Mouse (Mus musculus) v-Abl transformed pro-B cells (cell line): ENCODE measurements at regions not wholly inside any gene's neighbourhood (a gene's known extent, or its start where the extent isn't known, plus 50 kb on each side); places are given as distances from the start of the nearest gene placed in this dataset.
"Not testable (repeated sequence)": the region's sequence is repeated elsewhere in the genome, so short reads cannot be mapped to it uniquely, and the experiment has no call there.

Source experiments
- in situ Hi-C, 2 experiments: fragments of 400-800 bp; cut with MboI; formaldehyde crosslinking; loops; one replicate each; pipeline ENCODE4 v1.15.1; 2025; ENCODE audit not compliant: unreplicated experiment in 2 of 2

GRCm38 (mm10) chr14:47920638-47921347 lies 199.8 kb upstream of the Peli2 start:
- in situ Hi-C loops: no loop called here

- in situ Hi-C loops: no loop called here
These were observed 198.8 kb upstream of the Peli2 start for GRCm38 (mm10) chr14:47921811-47922277.

GRCm38 (mm10) chr14:47926416-47926815 lies 194.2 kb upstream of the Peli2 start:
- in situ Hi-C loops: no loop called here

DNA sequence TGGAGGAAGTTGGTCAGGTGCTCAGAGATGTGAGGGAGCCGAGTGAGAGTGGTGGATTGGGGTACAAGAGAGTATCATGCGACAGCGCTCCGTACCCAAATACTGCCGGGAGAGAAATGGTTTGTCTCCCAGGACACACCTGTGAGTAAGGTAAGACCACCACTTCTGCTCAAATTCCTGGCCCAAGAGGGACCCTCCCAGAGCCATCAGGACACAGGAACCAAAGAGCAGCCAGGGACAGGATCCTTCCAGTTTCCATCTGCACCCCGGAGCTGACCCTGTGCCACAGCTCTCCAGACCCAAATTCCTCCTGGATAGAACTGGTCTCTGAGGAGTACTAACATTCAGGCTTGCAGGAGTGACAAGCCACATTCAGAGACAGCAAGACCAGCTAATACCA lies 185.2 kb upstream of the Peli2 start:
- in situ Hi-C loops: no loop called here

- in situ Hi-C loops: no loop called here
These were observed 183.5 kb upstream of the Peli2 start for GRCm38 (mm10) chr14:47937081-47937651.

GRCm38 (mm10) chr14:47939781-47940590 lies 180.6 kb upstream of the Peli2 start:
- in situ Hi-C loops: no loop called here

DNA sequence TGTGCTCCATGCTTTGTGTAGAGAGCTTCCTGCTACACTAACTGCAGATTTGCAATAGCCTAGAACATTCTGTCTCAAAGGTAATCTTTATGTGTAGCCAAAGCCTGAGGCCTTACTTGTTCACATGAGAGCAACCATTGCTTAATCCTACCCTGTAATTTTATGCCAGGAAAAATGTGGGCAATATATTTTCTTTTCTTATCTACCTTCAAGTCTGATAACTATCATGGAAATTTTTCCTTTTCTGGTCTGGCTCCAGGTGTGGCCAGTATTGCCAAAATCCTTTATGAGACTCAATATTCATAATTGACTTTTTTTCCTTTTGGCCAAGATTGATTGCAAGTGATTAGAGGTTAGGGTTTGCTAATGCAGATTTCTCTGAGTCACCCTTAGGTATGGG lies 178.0 kb upstream of the Peli2 start:
- in situ Hi-C loops: no loop called here

DNA sequence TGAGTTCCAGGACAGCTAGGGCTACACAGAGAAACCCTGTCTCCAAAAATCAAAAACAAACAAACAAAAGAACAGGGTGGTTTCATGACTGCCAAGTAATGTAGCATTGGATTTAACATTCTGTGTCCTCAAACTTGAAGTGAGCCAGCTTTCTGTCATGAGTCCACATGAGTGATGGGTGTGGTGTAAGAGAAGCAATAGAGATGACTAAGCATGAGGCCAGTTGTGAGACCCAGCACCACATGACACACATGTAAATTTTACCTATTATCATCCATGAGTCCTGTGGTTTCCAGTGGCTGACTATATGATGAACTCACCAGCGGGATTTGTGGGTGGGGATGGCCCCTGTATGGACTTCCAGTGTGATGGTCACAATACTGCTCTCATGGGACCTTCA lies 176.0 kb upstream of the Peli2 start:
- in situ Hi-C loops: no loop called here

DNA sequence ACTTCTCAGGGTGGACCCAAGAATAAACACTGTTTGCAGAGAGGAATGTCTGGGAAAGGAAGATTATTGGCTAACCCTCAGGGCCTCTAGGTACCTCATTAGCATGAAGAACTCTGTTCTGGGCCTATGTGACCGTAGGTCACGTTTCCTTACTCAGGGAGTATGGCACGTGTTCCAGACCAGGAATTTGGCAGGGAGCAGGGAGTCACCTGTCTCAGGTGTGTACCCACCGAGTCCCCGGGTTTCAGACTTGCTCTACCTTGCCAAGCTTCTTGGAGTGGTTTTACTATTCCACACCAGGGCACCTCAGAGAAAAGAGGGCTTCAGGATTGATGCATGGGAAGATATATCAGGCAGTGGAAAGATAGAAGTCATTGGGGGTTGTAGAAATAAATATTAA lies 169.6 kb upstream of the Peli2 start:
- in situ Hi-C loops: no loop called here

GRCm38 (mm10) chr14:47958171-47958570 lies 162.5 kb upstream of the Peli2 start:
- in situ Hi-C loops: no loop called here

- in situ Hi-C loops: no loop called here
These were observed 161.0 kb upstream of the Peli2 start for GRCm38 (mm10) chr14:47959366-47960280.

- in situ Hi-C loops: not testable (repeated sequence)
These were observed 155.8 kb upstream of the Peli2 start for GRCm38 (mm10) chr14:47964806-47965205.

GRCm38 (mm10) chr14:47969871-47970270 lies 150.8 kb upstream of the Peli2 start:
- in situ Hi-C loops: no loop called here

DNA sequence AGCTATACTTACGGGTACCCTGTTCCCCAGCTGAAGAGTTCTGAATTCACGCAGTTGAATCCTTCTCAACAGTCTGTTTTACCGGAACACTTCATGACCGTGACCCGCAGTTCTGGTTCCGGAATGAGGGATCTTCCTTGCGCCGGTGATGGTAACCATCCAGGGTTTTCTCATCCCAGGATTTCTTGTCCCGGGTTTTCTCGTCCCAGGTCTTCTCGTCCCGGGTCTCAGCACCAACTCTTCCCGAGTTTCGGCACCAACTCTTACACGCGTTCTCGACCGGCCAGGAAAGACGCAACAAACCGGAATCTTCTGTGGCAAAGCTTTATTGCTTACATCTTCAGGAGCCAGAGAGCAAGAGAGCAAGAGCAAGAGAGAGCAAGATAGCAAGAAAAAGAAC lies 147.5 kb upstream of the Peli2 start:
- in situ Hi-C loops: not testable (repeated sequence)

- in situ Hi-C loops: no loop called here
These were observed 137.5 kb upstream of the Peli2 start for GRCm38 (mm10) chr14:47982993-47983740.

DNA sequence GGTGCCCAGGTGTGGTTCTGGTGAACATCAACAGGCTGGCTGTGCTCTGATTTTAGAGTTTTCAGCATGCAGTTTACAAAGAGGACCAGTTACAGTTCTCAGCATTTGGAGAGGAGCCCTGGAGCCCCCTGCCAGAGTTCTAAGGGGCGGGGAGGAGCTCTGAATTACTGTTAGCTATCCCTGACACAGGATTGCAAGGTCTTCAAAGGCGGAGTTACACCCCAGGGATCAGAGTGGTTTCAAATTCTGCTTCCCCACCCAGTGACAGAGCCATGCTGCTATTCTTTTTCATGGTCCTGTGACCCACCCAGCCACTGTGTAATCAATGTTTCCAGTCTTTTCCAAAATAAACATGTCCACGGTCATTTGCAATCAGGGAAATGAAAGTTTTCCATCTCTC lies 134.1 kb upstream of the Peli2 start:
- in situ Hi-C loops: no loop called here

- in situ Hi-C loops: no loop called here
These were observed 133.7 kb upstream of the Peli2 start for GRCm38 (mm10) chr14:47986941-47987340.

DNA sequence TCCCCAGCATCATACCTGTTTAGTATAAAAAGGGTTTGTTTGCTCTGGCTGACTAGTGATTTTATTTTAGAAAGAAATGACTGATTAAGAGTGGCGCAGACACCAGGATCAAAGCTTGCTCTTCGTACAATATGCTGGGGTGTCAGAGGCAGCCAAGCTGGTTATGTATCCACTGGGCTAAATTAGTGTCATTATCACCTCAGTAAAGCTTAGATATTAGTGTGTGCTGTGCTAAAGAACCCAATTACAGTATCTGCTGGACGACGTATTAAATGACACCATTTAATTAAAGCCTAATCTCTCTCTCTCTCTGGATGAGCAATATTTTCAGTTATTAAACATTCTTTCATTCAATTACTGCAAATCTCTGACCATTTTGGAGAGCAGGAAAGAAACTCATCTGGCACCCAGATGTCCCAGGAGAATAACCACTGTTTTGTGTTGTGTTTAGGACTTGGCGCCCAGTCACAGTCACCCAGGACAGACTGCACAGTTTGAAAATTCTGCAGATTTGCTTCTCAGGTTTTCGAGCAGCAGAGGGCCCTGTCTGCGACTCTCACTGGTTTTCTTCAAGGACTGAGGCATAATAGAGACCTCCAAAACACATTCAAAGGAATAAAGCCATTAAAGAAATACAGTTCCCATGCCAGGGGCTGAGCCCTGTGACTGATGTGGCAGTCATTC lies 133.1 kb upstream of the Peli2 start:
- in situ Hi-C loops: no loop called here

DNA sequence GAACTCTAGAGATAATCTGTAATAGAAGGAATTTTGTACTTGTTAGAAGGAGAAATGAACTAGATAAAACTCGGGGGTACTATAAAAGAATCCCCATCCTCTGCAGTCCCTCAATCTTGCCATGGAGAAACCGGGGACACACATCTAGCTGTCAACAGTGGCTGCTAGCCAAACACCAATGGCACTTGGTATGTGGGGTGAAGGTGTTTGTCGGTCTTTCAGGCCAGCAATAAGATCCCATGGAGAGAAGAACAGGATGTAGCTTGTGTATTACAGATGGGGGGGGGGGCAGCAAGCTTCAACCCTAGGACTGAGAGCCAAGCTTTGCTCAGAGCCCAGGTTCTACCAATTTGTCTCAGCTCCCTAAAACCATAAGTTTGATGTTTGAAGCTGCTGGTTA lies 132.5 kb upstream of the Peli2 start:
- in situ Hi-C loops: no loop called here
